Mouse (Mus musculus) naive thymus-derived CD4-positive, alpha-beta T cell, adult 5 months (primary cell): ENCODE measurements around the gene Trmt13. TPM values are rescaled to one million over a fixed set of nuclear protein-coding genes. Genes with fewer than 3 reads are reported as not detected.

ENCODE experiments used
- polyA plus RNA-seq: library from polyadenylated mRNA; unstranded; fragments of 100-300 nt; shearing (Covaris generic); gene quantifications from one replicate; pipeline ENCODE4 v1.2.1, GENCODE M21; 2017

The Trmt13 gene
- polyA plus RNA-seq, result 42.9 TPM

DNA sequence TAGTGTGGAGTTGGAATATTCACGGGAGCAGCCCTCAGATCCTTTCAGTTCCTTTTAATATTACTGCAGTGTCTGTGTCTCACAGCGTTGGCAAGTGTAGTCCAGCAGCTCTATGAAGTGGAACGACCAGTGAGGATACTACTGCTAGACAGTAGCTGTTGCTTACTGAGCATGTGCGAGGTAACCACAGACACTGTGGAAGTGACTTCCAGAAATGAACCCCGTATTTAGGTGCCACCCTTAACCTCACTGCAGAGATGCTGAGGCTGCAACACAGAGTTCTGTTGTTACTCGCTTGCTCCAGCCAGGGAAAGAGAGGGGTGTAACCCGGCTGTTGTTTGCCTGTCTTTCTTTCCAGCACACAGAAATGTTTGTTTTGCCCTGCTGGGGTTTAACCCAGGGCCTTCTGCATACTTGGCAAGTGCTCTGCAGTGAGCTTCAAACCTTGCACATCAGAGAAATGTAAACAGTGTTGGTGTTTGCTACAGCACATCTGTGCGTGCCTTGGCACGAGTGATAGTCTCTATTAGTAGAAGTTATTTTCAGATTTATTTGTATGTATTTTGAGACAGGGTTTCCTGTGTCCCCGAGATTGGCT, at the start of gene Trmt13:
Trmt13 (minus strand) TSS at position 293 of the 598 bp plus-strand sequence.

DNA sequence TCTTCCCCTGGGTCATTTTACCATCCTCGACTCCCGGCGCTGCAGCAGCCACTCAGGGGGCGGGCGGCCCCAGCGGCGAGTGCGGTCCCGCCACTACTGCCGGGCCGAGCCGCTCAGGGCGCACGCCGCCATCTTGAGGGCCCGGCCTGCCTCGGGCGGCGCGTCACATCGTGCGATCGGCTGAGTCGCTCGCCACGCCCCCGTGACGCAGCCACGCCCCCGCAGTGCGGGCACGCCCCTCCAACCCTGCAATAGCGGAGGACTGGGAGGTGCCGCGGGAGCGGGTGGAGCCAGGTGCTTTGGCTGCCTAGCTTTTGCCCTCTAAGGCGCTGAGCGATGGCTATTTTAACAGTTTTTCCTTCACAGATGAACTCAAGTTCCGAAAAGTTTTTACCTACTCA, 48.1 kb upstream of the Trmt13 start, which contains the start of gene Mfsd14a:
Mfsd14a (minus strand) TSS at position 215 of the 401 bp plus-strand sequence.

DNA sequence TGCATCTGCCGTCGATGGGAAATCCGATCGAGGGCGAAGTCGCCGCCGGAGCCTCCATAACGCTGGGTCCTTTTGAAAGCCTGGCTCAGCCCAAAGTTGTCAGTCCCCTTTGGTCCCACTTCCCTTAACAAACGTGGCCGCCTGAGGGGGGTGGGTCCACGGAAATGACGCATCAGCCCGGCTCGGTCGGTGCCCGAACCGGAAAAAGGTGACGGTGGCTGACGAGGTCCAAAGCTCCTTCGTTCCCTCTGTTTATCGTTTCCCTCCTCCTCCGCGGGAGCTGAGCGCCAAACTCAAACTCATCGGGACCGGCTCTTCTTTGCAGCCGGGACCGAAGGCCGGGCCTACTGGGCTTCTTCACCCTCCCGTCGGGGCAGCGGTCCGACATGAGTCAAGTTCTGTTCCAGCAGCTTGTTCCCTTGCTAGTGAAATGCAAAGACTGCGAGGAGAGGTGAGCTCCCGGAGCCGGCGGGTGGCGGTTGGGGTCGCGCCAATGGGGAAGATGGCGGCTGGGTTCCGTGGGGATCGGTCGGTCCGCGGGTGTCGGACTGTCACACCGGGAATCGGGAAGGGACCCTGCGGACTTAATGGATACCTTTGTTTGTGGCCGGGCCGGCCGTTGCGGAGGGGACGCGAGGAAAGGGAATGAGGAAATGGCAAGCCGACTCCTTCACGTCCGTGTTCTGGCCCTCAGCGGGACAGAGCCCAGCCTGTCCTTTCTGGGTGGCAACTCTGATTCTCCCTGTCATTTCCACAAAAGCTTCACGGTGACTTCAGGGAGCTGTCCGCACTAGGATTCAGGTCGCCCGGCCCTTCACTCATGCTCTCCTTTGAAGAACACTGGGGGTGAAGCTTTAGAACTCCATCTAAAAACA, 19.4 kb downstream of the Trmt13 start, which contains the start of gene Sass6:
Sass6 (plus strand) TSS at position 255 of the 875 bp plus-strand sequence.

GRCm38 (mm10) chr3:116562408-116563094, 51.8 kb downstream of the Trmt13 start, which contains the start of gene Lrrc39:
Gene Lrrc39 (plus strand): TSS chr3:116562973.

Other genes with a start within 250 kb of the Trmt13 start
- 15.8 TPM for gene Cdc14a, start 190.6 kb downstream of the Trmt13 start, polyA plus RNA-seq
- 28.1 TPM for gene Rtca, start 106.4 kb downstream of the Trmt13 start, polyA plus RNA-seq
- gene Dbt, start 101.5 kb downstream of the Trmt13 start, polyA plus RNA-seq, result 12.2 TPM
- 0.41 TPM for gene Lrrc39, start 51.6 kb downstream of the Trmt13 start, polyA plus RNA-seq
- 4.4 TPM for gene Sass6, start 19.6 kb downstream of the Trmt13 start, polyA plus RNA-seq
- 136 TPM for gene Mfsd14a, start 48.1 kb upstream of the Trmt13 start, polyA plus RNA-seq
- not detected for gene Gm43191, start 66.7 kb upstream of the Trmt13 start, polyA plus RNA-seq
- gene Slc35a3, start 98.2 kb upstream of the Trmt13 start, polyA plus RNA-seq, result 21.3 TPM
- gene Agl, start 193.6 kb upstream of the Trmt13 start, polyA plus RNA-seq, result 3.6 TPM
- gene Frrs1, start 244.9 kb upstream of the Trmt13 start, polyA plus RNA-seq, result 15.5 TPM